Mouse (Mus musculus) monocyte, adult 59 days (primary cell): ENCODE data around the gene Mterf2. TPM values are rescaled to one million over a fixed set of nuclear protein-coding genes. Genes with fewer than 3 reads are reported as not detected.

Source experiments
- total RNA-seq, 2 experiments: library from RNA; stranded (reverse); gene quantifications; one replicate each; pipeline ENCODE4 v1.2.4; 2023

The Mterf2 gene
- not detected for total RNA-seq

GRCm38 (mm10) chr10:85127395-85128287, at the start of gene Mterf2:
Gene Mterf2, minus strand, starts transcription at chr10:85128027.

GRCm38 (mm10) chr10:85102247-85103084, 25.4 kb downstream of the Mterf2 start, which contains the start of the genes Fhl4 and Tmem263:
Gene Fhl4, minus strand, starts transcription at chr10:85102495.
Gene Tmem263, plus strand, starts transcription at chr10:85102627.

Other genes starting within 250 kb of the Mterf2 start
- 10 to 100 TPM; 21.4 to 23.8 TPM for gene Ric8b, start 210.4 kb downstream of the Mterf2 start, total RNA-seq
- gene Fhl4, start 25.5 kb downstream of the Mterf2 start, total RNA-seq, result not detected
- 1 to 10 TPM; 2.2 to 3.6 TPM for gene Tmem263, start 25.4 kb downstream of the Mterf2 start, total RNA-seq
- gene Cry1, start 57.0 kb upstream of the Mterf2 start, total RNA-seq, result 10 to 100 TPM; 17.2 to 20.4 TPM